Mouse (Mus musculus): Measurements from ENCODE around the gene Tm9sf4.

- TF ChIP-seq CTCF (IDR thresholded peaks at IDR 0.05; ENCODE audit: control insufficient read depth, insufficient read depth, insufficient read length) (no peak), FOSL1 (IDR thresholded peaks at IDR 0.05; ENCODE audit: insufficient read depth, low read length, poor library complexity, severe bottlenecking) (no peak), USF1 (IDR thresholded peaks at IDR 0.05; ENCODE audit: low read depth) (no peak), CEBPB (IDR thresholded peaks at IDR 0.05; ENCODE audit: low read depth) (no peak), MYOG (IDR thresholded peaks at IDR 0.05; ENCODE audit: control insufficient read depth, extremely low read depth, insufficient read length) (no peak)
Measured at GRCm38 (mm10) chr2:153147236-153147635, 13.9 kb upstream of the Tm9sf4 start.
